In the genomic region with DNA sequence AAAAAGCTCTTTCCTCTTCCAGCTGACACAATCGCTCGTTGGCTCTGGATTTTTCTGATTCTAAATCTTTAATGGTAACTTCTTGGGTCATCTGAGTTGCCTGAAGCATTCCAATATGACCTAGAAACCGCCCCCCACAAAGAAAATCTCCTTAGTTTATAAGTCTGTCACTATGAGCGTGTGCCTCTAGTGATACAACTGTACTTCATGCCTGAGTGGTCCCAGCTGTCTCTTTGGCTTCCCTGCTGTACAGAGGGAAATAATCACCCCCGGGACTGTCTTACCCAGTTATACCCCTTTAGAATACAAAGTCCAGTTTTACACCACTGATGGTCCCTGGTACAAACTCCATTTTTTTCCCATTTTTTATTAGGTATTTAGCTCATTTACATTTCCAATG, we compare ENCODE assay signal across 28 mouse cellular contexts. TPM values are rescaled to one million over a fixed set of nuclear protein-coding genes. Genes with fewer than 3 reads are reported as not detected.
DNase-seq lines count a peak whose midpoint lies in the region; ATAC-seq and TF ChIP-seq lines count a peak whose summit lies in the region.
"Had no signal": no experiment of that assay in that cellular context is flagged by ENCODE, and none has a peak within 500 bp of the region (broad histone marks: within the 10 kb centered on the region; RNA-seq: fewer than 3 reads in every experiment).

No protein-coding gene starts in this region.

- no peaks in the 10 kb centered on the region; the same call in 1 of the 2 replicates for H3K9me3 ChIP-seq in kidney, embryonic 15.5 days (replicated peaks)
- H3K9me3 ChIP-seq: heart, embryonic 15.5 days; limb, embryonic 10.5 days; limb, embryonic 15.5 days; liver, embryonic 13.5 days; lung, embryonic 15.5 days; midbrain, embryonic 13.5 days had no signal

- H3K4me1 ChIP-seq in cerebellum, adult 2 months (ENCODE audit: control insufficient read depth, insufficient read depth, low read length): no peaks in the 10 kb centered on the region; the same call in 1 of the 2 replicates
- H3K4me1 ChIP-seq in kidney, embryonic 15.5 days: no peaks in the 10 kb centered on the region
- H3K4me1 ChIP-seq: limb, embryonic 10.5 days; limb, embryonic 15.5 days; liver, embryonic 13.5 days; lung, embryonic 15.5 days; midbrain, embryonic 13.5 days had no signal

- H3K4me2 ChIP-seq in kidney, embryonic 15.5 days: no peak overlapping the region
- H3K4me2 ChIP-seq: heart, embryonic 15.5 days; limb, embryonic 15.5 days; liver, embryonic 13.5 days; lung, embryonic 15.5 days; midbrain, embryonic 13.5 days; neural tube, embryonic 13.5 days had no signal

- ATAC-seq in kidney, embryonic 15.5 days (replicated peaks; ENCODE audit: low FRiP score): 0 out of 2 replicates have a peak, but pooled peaks have one; percentile 46
- no peak for ATAC-seq in granulocyte monocyte progenitor cell, adult 5-6 weeks (replicated peaks; ENCODE audit: poor library complexity, severe bottlenecking)
- ATAC-seq: forebrain, embryonic 16.5 days; hindbrain, embryonic 16.5 days; midbrain, embryonic 13.5 days; Patski had no signal

- H3K27me3 ChIP-seq in cerebellum, adult 2 months (ENCODE audit: control insufficient read depth, insufficient read depth, low read length): no peaks in the 10 kb centered on the region
- no peaks in the 10 kb centered on the region for H3K27me3 ChIP-seq in kidney, embryonic 15.5 days
- H3K27me3 ChIP-seq: heart, embryonic 15.5 days; limb, embryonic 15.5 days; liver, embryonic 13.5 days; lung, embryonic 15.5 days; midbrain, embryonic 13.5 days; neural tube, embryonic 13.5 days; Patski had no signal

- no peak for TF ChIP-seq POLR2A in cerebellum, adult 2 months (IDR thresholded peaks at IDR 0.05; ENCODE audit: borderline replicate concordance, insufficient read depth, low read length)

- TF ChIP-seq CTCF in cerebellum, adult 2 months (IDR thresholded peaks at IDR 0.05; ENCODE audit: borderline replicate concordance, insufficient read depth, low read depth, low read length): no peak

- H3K9ac ChIP-seq in kidney, embryonic 15.5 days: no peak overlapping the region
- H3K9ac ChIP-seq: heart, embryonic 15.5 days; limb, embryonic 15.5 days; liver, embryonic 13.5 days; lung, embryonic 15.5 days; midbrain, embryonic 13.5 days; neural tube, embryonic 13.5 days had no signal

- 40% methylated on average over 5 of the region's 5 CpGs for WGBS in cerebellum, adult 2 months
- WGBS in kidney, embryonic 15.5 days: 53% methylated on average over 5 of the region's 5 CpGs

- no peak for DNase-seq in cerebellum, adult 2 months
- DNase-seq in cerebellum, adult 9-10 months: no peak
- no peak for DNase-seq in kidney, adult 11 months
- DNase-seq in A20 (ENCODE audit: low read depth, low spot score): peak; percentile 7
- peak; percentile 30 for DNase-seq in kidney, postnatal 14 days
- no peak for DNase-seq in spleen, adult 18-20 months
- DNase-seq: adrenal gland, postnatal 10 days; cerebellum, adult 9-11 months; gastrocnemius, adult 2 months; layer of hippocampus, postnatal 36 days; liver, embryonic 13.5 days; right cerebral cortex, postnatal 14 days; thymus, adult 18-20 months; thymus, postnatal 4 days had no signal

- H3K4me3 ChIP-seq in cerebellum, adult 2 months (replicated peaks; ENCODE audit: insufficient read depth, low read depth, low read length): no peak overlapping the region
- no peak overlapping the region for H3K4me3 ChIP-seq in kidney, embryonic 15.5 days (replicated peaks)
- H3K4me3 ChIP-seq: erythroblast, embryonic 14.5 days; gastrocnemius, adult 2 months; heart, embryonic 15.5 days; limb, embryonic 10.5 days; limb, embryonic 15.5 days; liver, embryonic 13.5 days; lung, embryonic 15.5 days; midbrain, embryonic 13.5 days; neural tube, embryonic 13.5 days had no signal

- peak overlapping the region; percentile 74; the same call in 1 of the 2 replicates for H3K27ac ChIP-seq in cerebellum, adult 2 months (ENCODE audit: insufficient read depth, low read length)
- H3K27ac ChIP-seq in kidney, embryonic 15.5 days: no peak overlapping the region
- H3K27ac ChIP-seq: gastrocnemius, adult 2 months; heart, embryonic 15.5 days; limb, embryonic 10.5 days; limb, embryonic 15.5 days; liver, embryonic 13.5 days; lung, embryonic 15.5 days; macrophage; midbrain, embryonic 13.5 days; neural tube, embryonic 13.5 days had no signal

- H3K36me3 ChIP-seq in kidney, embryonic 15.5 days: no peaks in the 10 kb centered on the region
- H3K36me3 ChIP-seq: heart, embryonic 15.5 days; limb, embryonic 10.5 days; limb, embryonic 15.5 days; liver, embryonic 13.5 days; lung, embryonic 15.5 days; midbrain, embryonic 13.5 days had no signal

RNA-seq across cellular contexts. Expression of gene Fam184a, which starts 56.2 kb away (rescaled TPM):
- polyA plus RNA-seq in cerebellum, adult 2 months (2012; rRNA removed): 30.3 and 31.5 TPM in 2 replicates
- 5.7 and 7.2 TPM in 2 replicates for polyA plus RNA-seq in kidney, embryonic 15.5 days (2015; fragmentation: Nextera tagmentation; extraction: Ambion mirVana)
- total RNA-seq in granulocyte monocyte progenitor cell, adult 5-6 weeks (2014; fragmentation: Nextera tagmentation): 1.7 TPM in 1 of 2 replicates, not detected in the other
- total RNA-seq in granulocyte monocyte progenitor cell, adult 5-6 weeks (2017): 0.43 and 3.4 TPM in 2 replicates
- total RNA-seq: MEL had no signal
- polyA plus RNA-seq: erythroblast, embryonic 14.5 days; macrophage had no signal

Comparison
In these comparisons a context has a peak if more than half of its experiments do, and no peak if none do; other contexts are left out.
1. DNase-seq: peak in A20 (single experiment) and kidney, postnatal 14 days (single experiment); none in cerebellum, adult 2 months (0 of 2), cerebellum, adult 9-10 months (single experiment), kidney, adult 11 months (single experiment) and spleen, adult 18-20 months (0 of 2).